Mouse (Mus musculus): Measurements from ENCODE around the gene Npff. TPM values are rescaled to one million over a fixed set of nuclear protein-coding genes. Genes with fewer than 3 reads are reported as not detected.
A peak's percentile ranks its signal among the peaks of the same experiment; 100 is the strongest.

Npff gene
- 1 to 10 TPM; 2.6 to 3.0 TPM for total RNA-seq (2021)

DNA sequence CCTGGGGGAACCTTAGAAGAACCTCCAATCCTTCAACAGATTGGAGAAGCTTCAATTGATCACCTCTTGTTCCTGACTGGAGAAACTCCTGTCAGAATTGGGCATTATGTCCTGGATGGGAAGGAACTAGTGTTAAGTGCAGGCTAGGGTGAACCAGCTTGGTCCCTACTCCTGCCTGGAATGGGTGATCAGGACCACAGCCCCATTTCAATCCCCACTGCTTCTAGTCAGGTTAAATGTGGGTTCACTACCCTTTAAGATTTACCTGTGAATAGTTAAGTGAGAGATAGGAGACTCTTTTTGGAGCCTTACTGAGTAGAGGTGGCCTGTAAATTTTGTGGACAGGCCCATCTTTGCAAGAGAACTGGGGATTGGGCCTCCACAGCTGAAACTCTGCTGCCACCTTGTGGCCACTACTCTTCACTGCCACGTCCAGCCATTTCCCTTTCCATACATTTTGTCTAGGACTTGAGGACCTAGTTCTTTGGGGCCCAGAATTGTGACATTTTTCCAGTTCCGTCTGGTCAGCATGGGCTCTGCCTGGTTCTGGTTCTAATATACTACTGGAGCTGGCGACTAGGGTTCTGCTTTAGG is at the start of gene Npff:
Npff (minus strand) TSS at position 51 of the 594 bp plus-strand sequence.
- DNase-seq: peak; percentile 84

DNA sequence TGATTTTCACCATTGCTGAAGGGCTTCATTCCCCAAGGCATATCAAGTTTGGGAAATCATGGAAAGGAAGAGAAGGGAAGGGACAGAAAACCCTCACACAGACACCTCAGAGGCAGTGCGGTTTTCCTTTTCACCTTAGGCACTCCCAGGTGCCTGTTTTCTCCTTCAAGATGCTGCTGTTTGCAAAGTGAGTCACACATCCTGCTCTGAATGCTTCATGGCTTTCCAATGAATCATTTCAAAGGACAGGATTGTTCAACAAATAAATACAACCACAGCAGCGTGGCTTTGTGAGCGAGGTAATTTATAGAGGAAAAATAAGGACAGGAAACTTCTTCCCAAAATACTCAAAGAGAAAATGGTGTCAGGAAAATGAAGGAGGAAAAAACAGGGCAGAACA is 47.3 kb upstream of the Npff start:
- DNase-seq: no peak

DNA sequence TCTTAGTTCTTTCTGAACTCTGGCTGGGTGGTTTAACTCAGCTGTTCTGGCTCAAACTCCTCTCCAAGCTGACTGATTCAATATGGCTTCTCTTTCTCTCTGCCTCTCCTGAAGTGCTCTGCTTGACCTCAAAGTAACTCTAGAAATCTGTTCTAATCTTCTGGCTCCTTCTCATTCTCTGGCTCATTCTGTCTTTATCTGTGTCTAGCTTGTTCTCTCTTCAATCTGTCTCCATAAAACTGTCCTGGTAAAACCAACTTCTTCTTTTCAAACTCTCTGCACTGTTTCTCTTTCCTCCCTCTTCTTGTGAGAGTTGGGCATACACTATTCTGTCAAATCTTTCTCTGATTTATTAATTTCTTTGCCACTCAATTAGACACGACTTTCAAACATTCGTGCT is 43.1 kb upstream of the Npff start:
- no peak for DNase-seq

DNA sequence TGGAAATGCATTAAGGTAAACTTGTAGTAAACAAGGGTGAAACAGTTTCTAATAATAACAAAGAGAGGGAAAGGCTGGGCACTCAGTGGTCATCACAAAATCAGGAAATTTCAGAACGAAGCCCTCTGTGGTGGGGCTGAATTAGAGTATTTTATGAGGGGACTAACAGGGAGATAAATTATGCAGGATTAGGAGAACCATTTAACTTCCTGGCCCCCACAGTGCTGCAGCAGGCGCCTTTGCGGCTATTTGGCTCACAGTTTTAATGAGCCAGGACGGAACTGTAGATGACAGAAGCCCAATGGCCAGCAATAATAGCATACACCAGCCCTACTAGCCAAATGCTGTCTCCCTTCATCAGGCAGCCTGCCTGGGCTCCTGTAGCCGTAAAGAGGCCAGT is 38.9 kb upstream of the Npff start:
- no peak for DNase-seq

DNA sequence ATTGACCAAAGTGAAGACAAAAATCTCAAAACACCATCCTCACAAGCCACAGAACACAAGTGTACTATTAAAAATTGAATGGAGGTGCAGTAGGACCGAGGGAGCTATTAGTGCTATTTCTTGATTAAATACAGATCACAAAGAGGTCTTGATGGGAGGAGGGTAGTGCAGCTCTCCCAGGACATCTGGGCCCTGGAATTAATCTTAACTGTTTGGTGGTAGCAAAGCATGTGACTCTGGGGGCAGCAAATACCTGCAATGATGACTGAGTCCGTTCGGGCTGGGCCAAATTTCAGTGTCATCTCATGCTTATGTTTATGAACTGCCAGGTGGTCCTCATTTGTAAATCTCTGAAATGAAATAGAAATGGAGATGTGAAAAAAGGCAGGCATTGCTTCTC is 38.3 kb upstream of the Npff start:
- no peak for DNase-seq

DNA sequence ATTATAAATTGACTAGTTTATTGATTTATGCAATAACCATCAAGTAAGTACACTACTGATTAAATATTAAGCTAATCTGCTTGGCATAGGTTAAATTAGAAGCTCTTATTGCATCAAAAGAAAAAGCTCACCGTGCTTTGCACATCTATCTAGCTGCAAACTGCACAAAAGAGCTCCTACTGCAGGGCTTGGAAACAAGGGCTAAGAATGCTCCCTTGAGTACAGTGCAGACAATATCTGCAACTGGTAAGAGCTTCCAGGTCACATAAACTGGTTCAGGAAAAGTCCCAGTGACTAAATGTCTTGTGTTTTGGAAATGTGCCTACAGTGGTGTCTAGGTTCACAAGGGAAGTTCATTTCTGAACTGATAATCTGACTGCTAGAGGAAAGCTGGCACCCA is 37.7 kb upstream of the Npff start:
- no peak for DNase-seq

DNA sequence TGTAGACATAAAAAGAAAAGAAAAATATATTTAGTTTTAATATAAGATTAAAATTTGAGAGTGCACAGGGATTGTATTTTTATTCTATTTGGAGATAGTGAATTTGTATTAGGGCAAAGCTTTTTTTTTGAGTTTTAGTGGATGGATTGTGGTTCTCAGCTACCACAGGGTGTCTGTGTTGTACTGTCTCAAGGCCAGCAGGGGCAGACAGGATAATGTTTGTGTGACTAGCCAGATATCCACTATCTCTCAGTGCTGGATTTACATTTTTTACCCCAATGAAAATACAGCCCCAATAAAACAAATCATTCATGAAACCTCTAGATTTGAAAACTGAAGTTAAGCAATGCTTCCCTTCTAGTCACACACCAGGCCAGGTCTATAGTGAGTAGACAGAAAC is 32.8 kb upstream of the Npff start:
- no peak for DNase-seq

DNA sequence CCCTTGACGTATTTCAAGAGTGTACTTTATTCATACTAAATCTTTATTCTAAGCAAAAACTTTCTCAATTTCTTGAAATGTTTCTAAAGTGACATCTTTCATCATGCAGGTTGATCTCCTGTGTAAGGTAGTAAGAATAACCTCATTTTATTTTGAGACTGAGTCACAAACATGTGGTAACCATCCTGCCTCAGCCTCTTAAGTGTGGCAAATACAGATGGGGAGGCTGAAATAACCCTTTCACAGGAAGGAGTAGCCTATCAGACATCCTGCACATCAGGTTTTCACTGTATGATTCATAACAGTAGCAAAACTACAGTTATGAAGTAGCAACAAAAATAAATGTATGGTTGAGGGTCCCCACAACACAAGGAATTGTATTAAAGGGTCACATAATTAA is 30.8 kb upstream of the Npff start:
- DNase-seq: no peak

DNA sequence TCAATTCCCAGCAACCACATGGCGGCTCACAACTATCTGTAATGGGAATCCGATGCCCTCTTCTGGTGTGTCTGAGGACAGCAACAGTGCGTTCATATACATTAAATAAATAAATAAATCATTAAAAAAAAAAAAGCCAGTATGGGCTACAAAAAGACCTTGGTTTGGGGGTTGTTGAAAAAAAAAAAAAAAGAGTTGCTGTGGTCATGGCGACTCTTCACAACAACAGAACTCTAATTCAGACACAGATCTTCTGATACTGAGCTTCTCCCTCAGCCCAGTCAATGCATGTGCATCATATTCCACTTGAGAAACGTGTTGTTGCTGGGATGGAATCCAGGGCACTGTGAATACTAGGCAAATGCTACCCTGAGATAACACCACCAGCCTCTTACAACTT is 27.9 kb upstream of the Npff start:
- DNase-seq: no peak

DNA sequence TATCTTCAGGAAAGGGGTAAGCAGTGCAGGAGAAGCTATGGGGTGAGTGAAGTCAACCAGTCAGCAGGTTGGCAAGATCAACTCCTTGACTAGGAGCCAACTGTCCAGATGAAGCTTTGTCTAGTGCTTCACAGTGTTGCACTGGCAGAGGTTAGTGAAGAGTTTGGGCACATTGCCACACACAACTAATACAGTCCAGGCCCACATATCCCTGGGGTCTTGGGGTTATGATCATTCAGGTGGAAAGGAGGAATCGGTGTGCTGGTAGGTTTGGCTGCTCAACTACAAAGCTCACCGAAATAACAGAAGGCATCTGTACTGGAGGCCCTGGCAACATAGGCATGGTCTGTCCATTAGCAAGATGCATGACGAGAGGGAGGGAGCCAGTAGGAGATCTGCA is 22.7 kb upstream of the Npff start:
- DNase-seq: peak; percentile 39

DNA sequence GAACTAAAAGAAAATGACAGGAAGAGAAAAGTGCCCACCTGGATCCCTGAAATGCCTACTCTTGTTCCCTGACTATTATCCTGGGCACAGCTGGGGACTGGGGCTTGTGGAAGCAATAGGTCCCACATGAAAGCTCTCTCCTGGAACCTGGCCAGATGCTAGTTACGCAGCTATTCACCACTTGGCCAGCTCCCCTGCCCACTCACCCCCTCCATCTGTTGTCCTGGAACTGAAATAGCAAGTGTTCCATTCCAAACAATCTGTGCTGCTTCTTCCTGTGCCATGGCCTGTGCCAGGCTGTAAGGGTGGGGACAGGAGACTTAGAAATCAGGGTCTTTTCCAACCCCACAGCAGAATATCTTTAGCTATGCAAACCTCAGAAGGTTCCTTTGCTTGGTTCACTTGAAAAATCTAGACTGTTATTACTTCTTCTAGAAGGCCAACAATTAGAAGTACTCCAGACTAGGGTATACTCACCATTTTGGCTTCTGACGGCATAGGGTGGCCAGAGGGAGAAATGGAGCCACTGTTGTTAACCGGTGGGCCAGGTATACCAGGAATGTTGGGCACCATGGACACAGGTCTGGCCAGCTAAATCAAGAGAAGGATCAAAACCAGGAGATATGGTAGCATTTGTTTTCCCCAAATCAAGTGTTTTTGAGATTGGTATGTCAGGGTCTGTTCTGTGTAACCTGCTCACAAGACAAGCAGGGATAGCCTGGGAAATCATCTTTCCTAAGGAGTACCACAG is 22.1 kb upstream of the Npff start:
- peak; percentile 80 for DNase-seq

DNA sequence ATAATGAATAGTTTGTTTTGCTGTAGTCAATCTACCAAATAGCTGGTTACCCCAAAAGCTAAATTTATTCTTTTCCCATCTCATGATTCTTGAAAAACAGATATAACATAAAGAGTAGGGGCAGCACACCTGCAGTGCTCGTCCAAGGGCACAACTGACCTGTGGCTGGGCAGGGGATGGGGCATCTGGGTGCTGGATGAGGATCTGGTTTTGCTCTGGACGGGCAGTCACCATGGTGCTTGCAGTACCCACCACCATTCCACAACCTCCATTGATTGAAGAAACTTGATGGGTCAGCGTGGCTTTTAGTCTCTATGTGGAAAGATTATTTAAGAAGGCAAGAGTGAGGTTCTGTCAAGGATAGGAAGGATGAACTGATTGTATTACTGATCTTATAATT is 21.5 kb upstream of the Npff start:
- DNase-seq: no peak

DNA sequence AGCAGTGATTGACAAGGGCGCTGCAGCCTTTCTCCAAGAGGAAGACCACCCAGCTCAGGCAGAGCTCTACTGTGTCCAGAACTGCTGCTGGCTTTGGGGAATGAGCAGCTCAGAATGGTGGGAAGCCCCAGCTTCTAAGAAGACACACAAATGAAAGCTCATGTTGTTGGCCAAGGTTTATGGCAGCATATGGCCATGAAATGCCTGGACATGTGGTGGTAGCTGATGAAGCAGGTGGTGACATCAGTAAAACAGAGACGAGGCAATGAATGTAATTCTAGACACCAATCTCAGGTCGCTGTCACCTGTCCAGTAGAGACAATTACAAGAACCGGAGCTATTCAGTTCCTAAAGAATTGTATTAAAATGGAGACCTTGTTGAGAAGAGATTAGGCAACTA is 20.1 kb upstream of the Npff start:
- no peak for DNase-seq

DNA sequence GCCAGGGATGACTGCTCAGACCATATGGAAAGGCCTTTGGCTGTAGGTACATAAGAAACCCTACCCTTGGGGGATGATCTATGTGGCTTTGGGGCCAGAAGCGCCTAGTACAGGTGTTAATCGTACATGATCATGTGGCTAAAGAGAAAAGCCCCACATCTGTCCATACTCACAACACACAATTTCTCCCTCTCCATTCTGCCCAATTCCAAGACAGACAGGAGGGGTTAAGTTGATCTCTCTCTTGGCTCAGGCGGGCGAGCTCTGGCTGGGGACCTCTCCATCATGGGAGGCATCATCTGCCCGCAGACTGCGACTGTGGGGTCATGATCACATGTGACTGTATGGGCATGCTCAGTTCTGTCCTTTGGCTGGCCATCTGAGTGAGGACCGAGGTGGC is 9.2 kb upstream of the Npff start:
- no peak for DNase-seq

DNA sequence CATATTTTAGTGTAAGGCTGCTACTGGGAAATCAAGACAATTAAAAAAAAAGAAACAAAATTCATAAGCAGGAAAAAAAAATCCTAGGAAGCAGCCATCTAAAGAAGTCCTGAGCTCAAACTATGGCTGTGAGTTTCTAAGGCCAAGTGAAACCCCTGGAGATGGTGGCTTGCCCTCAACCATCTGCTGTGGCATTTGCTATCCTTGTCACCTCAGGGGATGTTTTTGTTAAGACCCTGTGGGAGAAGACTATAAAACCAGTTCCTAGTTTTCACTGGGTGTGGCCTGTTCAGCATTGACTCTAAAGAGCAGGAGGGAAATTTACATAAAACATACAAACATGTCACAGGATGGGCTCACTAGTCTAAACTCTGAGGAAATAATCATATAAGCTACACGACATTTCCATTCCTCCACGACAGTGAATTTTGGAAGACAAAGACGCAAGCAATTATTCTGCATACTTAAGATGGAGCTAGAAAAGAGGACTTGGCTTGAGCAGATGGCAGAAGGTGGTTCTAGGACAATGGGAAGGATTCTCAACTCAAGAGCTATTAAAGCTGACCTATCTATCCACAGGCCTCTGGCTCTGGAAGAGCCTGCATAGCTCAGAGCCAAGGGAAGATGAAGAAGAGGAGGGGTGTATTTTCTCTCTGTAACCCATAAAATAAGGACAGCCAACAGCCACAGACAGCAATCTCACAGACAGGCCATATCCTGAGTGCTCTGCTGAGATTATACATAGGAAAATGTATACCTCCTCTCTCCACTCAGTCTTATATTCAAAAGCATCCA is 7.6 kb upstream of the Npff start:
- no peak for DNase-seq

DNA sequence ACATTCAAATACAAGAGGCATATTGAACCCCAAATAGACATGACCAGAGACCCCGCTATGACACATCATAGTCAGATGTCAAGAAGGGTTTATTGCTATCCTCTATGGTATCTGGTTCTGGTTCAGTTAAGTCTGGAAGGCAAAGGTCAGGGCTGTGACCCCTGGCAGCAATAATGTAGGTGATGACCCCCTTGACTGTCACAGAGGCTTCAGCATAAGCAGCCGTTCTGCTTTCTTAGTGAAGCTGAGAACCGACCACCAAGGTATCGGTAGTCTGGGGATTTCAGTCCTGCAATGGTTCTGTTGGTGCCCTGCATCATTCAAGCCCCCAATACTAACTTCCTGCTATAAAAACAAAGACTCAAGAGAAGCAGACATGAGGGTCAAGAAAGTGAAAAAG is 6.8 kb upstream of the Npff start:
- no peak for DNase-seq

DNA sequence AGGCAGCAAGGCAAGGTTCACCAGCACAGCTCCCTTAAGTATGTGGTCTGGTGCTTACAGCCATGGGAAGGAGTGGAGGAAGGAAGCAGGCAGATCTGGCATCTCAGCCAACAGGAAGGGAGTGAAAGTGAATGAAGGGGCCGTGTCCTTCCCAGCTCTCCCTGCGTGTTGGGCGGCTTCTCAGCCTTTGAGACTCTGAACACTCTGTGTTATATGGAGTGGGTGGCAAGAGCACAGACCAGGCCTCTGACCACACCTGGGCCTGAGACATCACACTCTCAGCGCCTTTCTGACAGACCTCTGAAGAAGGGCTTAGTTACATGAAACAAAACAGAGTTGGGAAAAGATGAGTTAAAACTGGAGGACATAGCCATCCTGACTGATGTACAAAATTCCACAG is 5.8 kb upstream of the Npff start:
- no peak for DNase-seq

DNA sequence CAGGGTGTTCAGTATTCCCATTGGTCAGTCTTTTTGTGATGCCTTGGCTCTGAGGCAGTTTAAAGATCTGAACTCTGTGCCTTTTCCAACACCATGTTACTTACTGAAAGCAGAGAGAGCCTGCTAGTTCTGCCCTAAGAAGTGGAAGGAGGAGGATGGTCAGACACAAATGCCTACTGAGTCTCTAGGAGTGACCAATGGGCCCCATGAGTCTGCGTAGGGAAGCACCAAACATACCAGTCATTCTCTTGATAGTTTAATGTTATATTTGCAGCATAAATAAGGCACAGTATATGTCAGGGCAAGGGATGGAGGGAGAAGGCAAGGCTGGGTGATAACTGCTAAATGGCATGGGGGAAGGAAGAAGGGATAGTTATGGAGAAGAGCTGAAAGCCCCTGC is 3.7 kb upstream of the Npff start:
- no peak for DNase-seq

DNA sequence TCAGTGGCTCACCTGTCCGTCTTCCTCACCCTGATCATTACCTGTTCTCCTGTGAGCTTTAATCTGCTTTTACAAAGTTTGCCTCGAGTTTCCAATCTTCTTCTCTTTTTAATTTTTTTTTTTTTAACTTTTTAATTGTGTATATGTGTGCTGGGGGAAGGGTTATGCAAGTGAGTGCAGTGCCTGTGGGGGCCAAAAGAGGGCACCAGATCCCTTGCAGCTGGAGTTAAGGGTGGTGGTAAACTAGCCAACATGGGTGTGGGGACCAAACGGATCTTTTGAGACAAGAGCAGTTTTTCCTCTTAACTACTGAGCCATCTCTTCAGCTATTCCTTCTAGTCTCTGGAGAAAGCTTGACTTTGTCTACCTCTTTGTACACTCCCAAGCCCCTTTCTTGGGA is 3.2 kb upstream of the Npff start:
- no peak for DNase-seq

DNA sequence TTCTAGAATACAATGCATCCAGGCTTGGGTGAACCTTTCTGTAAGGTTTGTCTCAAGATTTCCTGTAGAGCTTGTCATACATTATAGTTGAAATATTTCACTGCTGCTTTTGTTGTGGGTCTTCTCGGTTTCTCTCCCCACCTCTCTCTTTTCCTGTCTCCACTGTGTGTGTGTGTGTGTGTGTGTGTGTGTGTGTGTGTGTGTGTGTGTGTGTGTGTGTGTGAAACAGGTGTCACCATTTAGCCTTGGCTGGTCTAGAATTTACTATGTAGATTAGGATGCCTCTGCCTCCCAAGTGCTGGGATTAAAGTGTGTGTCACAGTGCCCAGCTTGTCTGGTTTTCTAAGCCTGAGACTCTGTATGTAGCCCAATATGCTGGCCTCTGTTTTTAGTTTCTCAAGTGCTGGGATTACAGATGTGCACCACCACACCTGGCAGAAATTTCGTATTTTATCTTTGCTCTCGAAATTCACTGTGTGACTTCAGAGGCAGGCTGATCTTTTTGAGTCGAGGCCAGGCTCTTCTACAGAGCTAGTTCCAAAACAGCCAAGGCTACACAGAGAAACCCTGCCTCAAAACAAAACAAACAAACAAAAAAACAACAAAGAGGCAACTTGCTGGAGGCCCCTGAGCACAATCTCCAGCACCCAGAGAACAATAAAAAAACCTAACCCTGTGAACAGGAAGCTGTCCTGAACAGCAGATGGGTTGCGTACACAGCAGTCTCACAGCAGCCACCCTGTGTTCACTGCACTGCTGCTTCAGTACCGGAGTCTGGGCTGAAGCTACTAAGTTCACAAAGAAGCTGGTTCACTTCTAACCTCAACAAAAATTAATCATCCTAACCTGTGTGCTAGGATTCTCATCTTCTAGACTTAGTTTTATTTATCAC is 1.6 kb upstream of the Npff start:
- DNase-seq: no peak

DNA sequence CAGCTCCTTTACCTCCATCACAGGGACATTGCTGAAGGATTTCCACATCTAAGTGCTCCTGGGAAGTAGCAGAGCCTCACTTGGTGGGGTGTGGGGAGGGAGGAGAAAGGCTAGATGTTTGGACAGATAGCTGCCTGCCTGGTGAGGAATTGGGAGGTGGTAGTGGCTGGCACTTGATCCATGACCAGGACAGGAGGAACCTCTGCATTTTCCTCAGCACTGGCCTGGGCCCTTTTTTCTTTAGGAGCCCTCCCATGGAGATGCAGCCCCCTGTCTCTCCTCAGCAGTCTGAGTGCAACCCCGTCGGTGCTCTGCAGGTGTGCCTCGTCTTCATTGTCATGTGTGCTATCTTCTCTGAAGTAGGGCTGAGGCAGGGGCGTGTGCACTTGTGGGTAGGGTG is 3.3 kb downstream of the Npff start:
- no peak for DNase-seq

DNA sequence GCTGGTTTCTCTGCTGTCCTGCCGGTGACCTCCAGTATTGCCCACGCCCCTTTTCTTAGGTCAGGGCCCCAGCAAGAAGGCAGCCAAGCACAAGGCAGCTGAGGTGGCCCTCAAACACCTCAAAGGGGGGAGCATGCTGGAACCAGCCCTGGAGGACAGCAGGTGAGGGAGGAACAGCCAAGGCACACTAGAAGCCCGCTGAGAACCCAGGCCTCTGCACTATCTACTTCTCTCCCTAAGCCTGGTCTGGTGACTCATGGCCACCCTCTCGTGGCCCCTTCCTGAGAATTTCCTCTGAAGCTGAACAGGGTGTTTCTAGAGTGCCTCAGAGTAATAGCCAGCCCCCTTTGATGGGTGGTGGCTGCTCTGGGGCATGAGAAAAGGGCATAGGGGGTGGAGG is 4.3 kb downstream of the Npff start:
- no peak for DNase-seq
